Mouse (Mus musculus) liver, embryonic 14.5 days (tissue): ENCODE data around the gene Smtn. TPM values are rescaled to one million over a fixed set of nuclear protein-coding genes. Genes with fewer than 3 reads are reported as not detected.
A peak's percentile ranks its signal among the peaks of the same experiment; 100 is the strongest.

Source experiments
- ATAC-seq: fragments of 200-750 bp; cut with Nextera tagmentation; 2 replicates; pipeline ENCODE4 v1.8.0; 2017; ENCODE audit warnings: moderate number of reproducible peaks, mild to moderate bottlenecking, moderate library complexity; ENCODE audit not compliant: insufficient read depth
- DNase-seq, 3 experiments: peaks; one replicate each; pipeline ENCODE4 v3.0.0-alpha.2; 2012 to 2013; ENCODE audit warnings: low read depth in 3 of 3, low spot score in 3 of 3
- H3K27ac ChIP-seq: fragments of 300-500 bp; sonication (generic); 2 replicates; pipeline ENCODE4 v1.5.1; 2014; ENCODE audit warnings: moderate library complexity, mild to moderate bottlenecking, control low read depth, inconsistent platforms
- H3K27me3 ChIP-seq: fragments of 300-500 bp; sonication (generic); 2 replicates; pipeline ENCODE4 v1.6.1; 2014; ENCODE audit warnings: mild to moderate bottlenecking, low read length, moderate library complexity; ENCODE audit not compliant: control insufficient read depth, insufficient read depth
- H3K36me3 ChIP-seq: fragments of 300-500 bp; sonication (generic); replicated peaks from 2 replicates; pipeline ENCODE4 v1.6.1; 2014; ENCODE audit warnings: low read depth; ENCODE audit not compliant: control insufficient read depth, insufficient read depth
- H3K4me1 ChIP-seq, 2 experiments: fragments of 200-500 bp in 1 of 2; fragments of 300-500 bp in 1 of 2; sonication (generic) in 1 of 2; replicated peaks; 2 replicates each; pipeline ENCODE4 v1.6.1; 2012 to 2014; ENCODE audit warnings: antibody characterized with exemption in 1 of 2, inconsistent platforms in 1 of 2, low read length in 1 of 2; ENCODE audit not compliant: control insufficient read depth in 2 of 2, insufficient read depth in 2 of 2
- H3K4me2 ChIP-seq: fragments of 300-500 bp; sonication (generic); 2 replicates; pipeline ENCODE4 v1.6.1; 2014; ENCODE audit warnings: low read depth, mild to moderate bottlenecking, control low read depth, moderate library complexity
- H3K4me3 ChIP-seq, 2 experiments: fragments of 200-500 bp in 1 of 2; fragments of 300-500 bp in 1 of 2; sonication (generic) in 1 of 2; 2 replicates each; pipeline ENCODE4 v1.5.1; 2012 to 2014; ENCODE audit warnings: low read depth in 2 of 2, low read length in 2 of 2, mild to moderate bottlenecking in 2 of 2, control low read depth in 1 of 2, inconsistent platforms in 1 of 2, moderate library complexity in 1 of 2; ENCODE audit not compliant: insufficient read depth in 1 of 2
- H3K9ac ChIP-seq: fragments of 300-500 bp; sonication (generic); replicated peaks from 2 replicates; pipeline ENCODE4 v1.6.1; 2014; ENCODE audit warnings: mild to moderate bottlenecking, control low read depth, moderate library complexity
- H3K9me3 ChIP-seq: fragments of 300-500 bp; sonication (generic); 2 replicates; pipeline ENCODE4 v1.6.1; 2016; ENCODE audit warnings: low read length, mixed read lengths; ENCODE audit not compliant: control insufficient read depth
- CTCF ChIP-seq: IDR thresholded peaks from 2 replicates; pipeline ENCODE4 v1.5.1; 2016; ENCODE audit warnings: antibody characterized with exemption, low read depth, control low read depth
- EP300 ChIP-seq: IDR thresholded peaks from 2 replicates; pipeline ENCODE4 v1.6.1; 2016; ENCODE audit warnings: antibody characterized with exemption, low read depth
- WGBS: fragments of 180-500 bp; shearing (Covaris S2); extraction: QIAGEN DNeasy Blood & Tissue Kit; methylation state at CpG from one replicate; pipeline ENCODE4 v1.1.7; 2014; ENCODE audit not compliant: insufficient replicate concordance; 5-methylcytosine and 5-hydroxymethylcytosine counted together
- polyA plus RNA-seq, 2 experiments: library from polyadenylated mRNA; depleted of rRNA in 1 of 2; stranded (reverse) in 1 of 2; unstranded in 1 of 2; fragments of >200 nt; fragmentation: Nextera tagmentation in 1 of 2; extraction: Ambion mirVana in 1 of 2; gene quantifications; 2 replicates each; pipeline versions ENCODE4 v1.2.1 to v1.2.3; 2012 to 2014

Smtn gene
- polyA plus RNA-seq, 2 experiments = 4.5 to 7.4 TPM

DNA sequence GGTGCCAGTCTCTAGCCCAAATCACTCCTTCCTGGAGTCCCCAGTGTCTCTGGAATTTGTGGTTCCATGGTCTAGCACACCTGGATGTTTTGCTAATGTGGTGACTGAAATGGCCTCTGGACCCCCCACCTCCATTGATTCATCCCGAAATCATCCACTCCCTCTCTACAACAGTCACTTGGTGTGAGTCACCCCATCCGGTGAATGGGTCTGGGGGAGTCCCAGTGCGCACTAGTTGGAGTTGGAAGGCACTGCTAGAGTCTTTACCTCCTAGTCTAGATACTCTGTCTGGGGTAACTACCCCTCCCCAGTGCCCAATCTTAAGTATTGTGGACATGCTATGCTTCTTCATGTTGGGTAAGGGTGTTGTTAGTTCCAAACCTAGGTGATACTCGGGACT is 2.1 kb downstream of the Smtn start:
- no peak for ATAC-seq
- no peaks in the 10 kb centered on the region for H3K36me3 ChIP-seq
- H3K27me3 ChIP-seq = no peaks in the 10 kb centered on the region
- DNase-seq = no peak
- H3K4me2 ChIP-seq = peak overlapping the region; percentile 68
- peak overlapping the region; percentile 39 for H3K9ac ChIP-seq
- peak overlapping the region; percentile 50 to 68 for H3K4me3 ChIP-seq
- no peak for TF ChIP-seq EP300
- TF ChIP-seq CTCF = no peak
- H3K4me1 ChIP-seq = peaks cover 0 to 10% of the 10 kb centered on the region in 2 experiments; a peak in 3 of 4 replicates
- WGBS = 38% methylated on average over 4 of the region's 4 CpGs
- no peaks in the 10 kb centered on the region for H3K9me3 ChIP-seq
- no peak overlapping the region for H3K27ac ChIP-seq

DNA sequence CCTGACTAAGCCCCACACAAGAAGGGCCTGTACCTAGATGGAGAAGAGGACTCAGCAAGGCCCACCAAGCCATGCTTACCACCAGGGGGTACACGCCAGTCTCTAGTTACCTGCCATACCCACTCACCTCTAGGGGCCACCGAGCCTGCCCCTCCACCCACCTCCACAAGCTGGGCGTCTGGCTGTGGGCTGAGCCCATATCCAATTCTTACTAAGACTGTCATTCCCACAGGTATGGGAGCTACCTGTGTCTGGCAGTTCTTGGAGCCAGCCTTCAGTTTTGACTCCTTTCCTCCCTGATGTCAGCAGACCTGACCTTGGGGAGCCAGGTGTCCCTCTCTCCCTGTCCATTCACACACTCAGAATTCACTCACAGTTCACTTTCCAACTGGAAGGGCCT is 2.7 kb downstream of the Smtn start:
- no peak for TF ChIP-seq CTCF
- TF ChIP-seq EP300 = no peak
- Histone ChIP-seq H3K9me3 (no peaks in the 10 kb centered on the region), H3K4me1 (peaks cover 0 to 10% of the 10 kb centered on the region in 2 experiments; a peak in 3 of 4 replicates), H3K36me3 (no peaks in the 10 kb centered on the region), H3K4me2 (peak overlapping the region; percentile 68), H3K9ac (no peak overlapping the region), H3K27ac (no peak overlapping the region), H3K27me3 (no peaks in the 10 kb centered on the region), H3K4me3 (peak overlapping the region in 1 of 2 experiments; percentile 50; a peak in 1 of 4 replicates)
- no peak for ATAC-seq
- DNase-seq = no peak
- WGBS = 64% methylated on average over 3 of the region's 3 CpGs

DNA sequence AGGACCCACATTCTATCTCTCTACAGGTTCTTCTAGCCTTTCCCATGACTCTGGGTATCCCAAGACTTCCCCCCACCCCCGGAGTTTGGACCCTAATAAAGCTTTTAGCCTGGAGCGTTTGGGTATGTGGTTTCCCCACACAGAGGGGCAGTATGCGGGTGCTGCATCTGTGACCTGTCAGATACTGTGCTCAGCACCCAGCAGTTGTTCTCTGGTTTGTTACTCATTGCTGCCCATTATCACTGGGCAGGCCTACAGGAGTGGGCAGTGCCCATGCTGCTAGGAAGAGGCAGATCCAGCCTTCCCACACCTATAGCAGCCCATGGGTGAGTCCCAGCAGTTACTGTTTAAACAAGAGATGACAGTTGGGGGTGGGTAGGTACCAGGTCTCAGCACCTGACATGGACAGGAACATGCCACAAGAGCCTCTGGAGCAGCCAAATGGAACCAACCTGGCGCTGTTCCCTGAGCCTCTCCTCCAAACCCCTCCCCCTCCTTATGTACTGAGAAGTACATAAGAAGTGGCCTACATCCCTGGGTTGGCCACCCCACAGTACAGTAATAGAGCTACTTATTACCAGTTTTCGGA is 3.6 kb downstream of the Smtn start:
- peaks cover 0 to 10% of the 10 kb centered on the region in 2 experiments; a peak in 3 of 4 replicates for H3K4me1 ChIP-seq
- 70% methylated on average over 5 of the region's 5 CpGs for WGBS
- H3K9ac ChIP-seq = no peak overlapping the region
- H3K27me3 ChIP-seq = no peaks in the 10 kb centered on the region
- no peak overlapping the region for H3K27ac ChIP-seq
- H3K4me2 ChIP-seq = no peak overlapping the region
- H3K9me3 ChIP-seq = no peaks in the 10 kb centered on the region
- TF ChIP-seq EP300 (no peak), CTCF (no peak)
- H3K4me3 ChIP-seq = no peak overlapping the region
- ATAC-seq (no peak), DNase-seq (no peak)
- no peaks in the 10 kb centered on the region for H3K36me3 ChIP-seq

DNA sequence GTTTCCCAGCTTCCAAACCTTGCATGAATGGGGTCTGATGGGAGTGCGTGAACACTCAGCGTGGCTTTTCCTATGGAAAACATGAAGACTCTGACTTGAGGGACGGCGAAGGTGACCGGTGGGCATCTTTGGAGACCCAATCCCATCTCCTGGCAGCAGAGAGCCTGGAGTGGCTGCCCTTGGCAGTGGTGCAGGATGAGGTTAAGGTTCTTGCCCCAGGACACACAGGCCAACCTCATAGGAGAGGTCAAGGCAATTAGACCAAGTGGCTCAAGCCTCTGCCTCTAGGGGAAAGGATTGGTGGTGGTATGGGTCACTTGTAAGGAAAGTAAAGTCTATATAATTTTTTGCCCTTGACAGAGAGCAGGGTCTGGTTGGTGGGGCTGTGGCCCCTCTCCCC is 4.3 kb downstream of the Smtn start:
- no peaks in the 10 kb centered on the region for H3K27me3 ChIP-seq
- no peaks in the 10 kb centered on the region for H3K36me3 ChIP-seq
- H3K4me1 ChIP-seq = peaks cover 0 to 10% of the 10 kb centered on the region in 2 experiments; a peak in 3 of 4 replicates
- DNase-seq = no peak
- peak overlapping the region; percentile 48; the same call in 1 of the 2 replicates for H3K9ac ChIP-seq
- H3K9me3 ChIP-seq = no peaks in the 10 kb centered on the region
- 39% methylated on average over 5 of the region's 5 CpGs for WGBS
- TF ChIP-seq EP300 (no peak), CTCF (no peak)
- H3K4me2 ChIP-seq = peak overlapping the region; percentile 80
- ATAC-seq = no peak
- no peak overlapping the region for H3K27ac ChIP-seq
- H3K4me3 ChIP-seq = peak overlapping the region; percentile 56 to 59

DNA sequence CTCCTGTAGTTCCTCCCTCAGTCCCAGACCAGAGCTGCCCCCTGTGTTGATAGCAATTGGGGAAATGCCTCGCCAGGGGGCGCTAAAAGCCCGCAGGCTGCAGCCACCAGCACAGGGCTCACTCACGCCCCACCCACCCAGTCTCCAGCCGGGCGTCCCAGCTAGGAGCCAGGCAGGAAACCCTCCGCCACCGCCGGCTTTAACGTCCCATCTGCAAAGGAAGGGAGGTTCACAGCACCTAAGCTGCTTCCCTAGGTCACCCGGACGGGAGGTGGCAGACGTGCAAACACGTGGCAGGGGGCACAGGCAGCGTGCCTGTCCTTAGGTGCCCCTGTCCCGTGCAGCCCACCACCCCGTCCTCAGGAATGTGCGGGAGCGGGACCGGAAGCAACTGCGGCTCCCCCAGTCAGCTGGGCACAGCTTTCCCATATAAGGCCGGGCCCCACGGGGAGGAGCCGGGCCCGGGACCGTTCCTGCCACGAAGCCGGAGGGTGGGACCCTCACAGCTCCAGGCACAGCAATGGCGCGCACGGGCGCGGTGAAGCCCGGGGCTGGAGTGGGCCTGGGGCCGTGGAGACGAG is 4.9 kb downstream of the Smtn start:
- under 1% methylated on average over 36 of the region's 36 CpGs for WGBS
- peak; percentile 14; the same call in 1 of the 2 replicates for TF ChIP-seq EP300
- TF ChIP-seq CTCF = peak; percentile 94
- H3K4me3 ChIP-seq = peak overlapping the region; percentile 56 to 59
- ATAC-seq (peak; percentile 64), DNase-seq (peak; percentile 66 to 70 (median 70))
- H3K27ac ChIP-seq = no peak overlapping the region; the same call in 1 of the 2 replicates
- H3K4me1 ChIP-seq = peaks cover 0 to 10% of the 10 kb centered on the region in 2 experiments; a peak in 3 of 4 replicates
- no peaks in the 10 kb centered on the region for H3K27me3 ChIP-seq
- H3K9ac ChIP-seq = peak overlapping the region; percentile 48
- no peaks in the 10 kb centered on the region for H3K36me3 ChIP-seq
- no peaks in the 10 kb centered on the region for H3K9me3 ChIP-seq
- peak overlapping the region; percentile 80 for H3K4me2 ChIP-seq
